Mouse (Mus musculus) hindbrain, embryonic 14.5 days (tissue): ENCODE measurements around the gene Acan. TPM values are rescaled to one million over a fixed set of nuclear protein-coding genes. Genes with fewer than 3 reads are reported as not detected.

ENCODE experiments used
- ATAC-seq: fragments of 200-750 bp; cut with Nextera tagmentation; 2 replicates; pipeline ENCODE4 v1.8.0; 2017; ENCODE audit warnings: moderate number of reproducible peaks, mild to moderate bottlenecking, moderate TSS enrichment, moderate library complexity; ENCODE audit not compliant: low FRiP score
- DNase-seq: peaks from one replicate; pipeline ENCODE4 v3.0.0-alpha.2; 2015; ENCODE audit warnings: low spot score
- H3K27ac ChIP-seq: fragments of 300-500 bp; sonication (generic); 2 replicates; pipeline ENCODE4 v1.5.1; 2014; ENCODE audit warnings: mild to moderate bottlenecking, moderate library complexity
- H3K27me3 ChIP-seq: fragments of 300-500 bp; sonication (generic); 2 replicates; pipeline ENCODE4 v1.6.1; 2014; ENCODE audit warnings: mild to moderate bottlenecking, low read length, mixed read lengths; ENCODE audit not compliant: control insufficient read depth, insufficient read depth
- H3K36me3 ChIP-seq: fragments of 300-500 bp; sonication (generic); replicated peaks from 2 replicates; pipeline ENCODE4 v1.6.1; 2014; ENCODE audit not compliant: control insufficient read depth, insufficient read depth
- H3K4me1 ChIP-seq: fragments of 300-500 bp; sonication (generic); replicated peaks from 2 replicates; pipeline ENCODE4 v1.6.1; 2014; ENCODE audit warnings: antibody characterized with exemption, low read length, mixed read lengths; ENCODE audit not compliant: control insufficient read depth, insufficient read depth
- H3K4me2 ChIP-seq: fragments of 300-500 bp; sonication (generic); replicated peaks from 2 replicates; pipeline ENCODE4 v1.6.1; 2014; ENCODE audit warnings: mild to moderate bottlenecking, moderate library complexity
- H3K4me3 ChIP-seq: fragments of 300-500 bp; sonication (generic); replicated peaks from 2 replicates; pipeline ENCODE4 v1.5.1; 2014; ENCODE audit warnings: mild to moderate bottlenecking, low read length
- H3K9ac ChIP-seq: fragments of 300-500 bp; sonication (generic); 2 replicates; pipeline ENCODE4 v1.6.1; 2014
- H3K9me3 ChIP-seq: fragments of 300-500 bp; sonication (generic); 2 replicates; pipeline ENCODE4 v1.6.1; 2016; ENCODE audit warnings: low read length; ENCODE audit not compliant: control insufficient read depth
- WGBS: fragments of 180-500 bp; shearing (Covaris S2); extraction: QIAGEN DNeasy Blood & Tissue Kit; methylation state at CpG from one replicate; pipeline ENCODE4 v1.1.7; 2014; 5-methylcytosine and 5-hydroxymethylcytosine counted together
- polyA plus RNA-seq: library from polyadenylated mRNA; unstranded; fragments of >200 nt; fragmentation: Nextera tagmentation; extraction: Ambion mirVana; gene quantifications from 2 replicates; pipeline ENCODE4 v1.2.1, GENCODE M21; 2014

Gene Acan
- 0.09 and 0.23 TPM in 2 replicates for polyA plus RNA-seq

DNA sequence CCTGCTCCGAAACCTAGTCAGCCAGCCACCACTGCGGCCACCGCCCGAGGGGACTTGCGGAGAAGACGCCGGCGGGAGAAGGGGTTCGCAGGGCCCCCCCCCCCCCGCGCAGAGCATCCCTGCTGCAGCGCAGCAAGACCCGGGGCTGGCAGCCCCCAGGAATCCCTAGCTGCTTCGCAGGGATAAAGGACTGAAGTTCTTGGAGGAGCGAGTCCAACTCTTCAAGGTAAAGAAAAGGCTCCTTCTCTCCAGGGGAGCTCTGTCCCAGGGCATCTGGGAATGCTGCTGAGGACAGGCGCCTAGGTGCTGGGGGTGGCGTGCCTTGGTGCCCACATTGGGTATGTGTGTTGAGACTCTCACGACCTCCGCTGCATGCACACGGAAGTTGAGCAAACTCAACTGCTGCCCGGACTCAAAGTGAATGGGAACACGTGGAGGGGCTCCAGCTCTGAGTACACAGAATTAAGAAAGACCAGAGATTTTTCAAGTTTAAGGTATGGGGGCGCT is at the start of gene Acan:
Acan (plus strand) TSS at position 101 of the 507 bp plus-strand sequence.
- no peak within 1 kb of the TSS for H3K27ac ChIP-seq
- no peak for ATAC-seq
- peaks cover 54% of the 10 kb centered on the region for H3K27me3 ChIP-seq
- H3K4me3 ChIP-seq: peak within 1 kb of the TSS; percentile 48
- WGBS: under 1% methylated on average over 22 of the region's 23 CpGs
- H3K4me2 ChIP-seq: peak within 1 kb of the TSS; percentile 94
- peaks cover 9% of the 10 kb centered on the region; the same call in 1 of the 2 replicates for H3K4me1 ChIP-seq
- H3K36me3 ChIP-seq: no peaks in the 10 kb centered on the region
- H3K9ac ChIP-seq: peak within 1 kb of the TSS; percentile 54
- no peak for DNase-seq
- H3K9me3 ChIP-seq: no peaks in the 10 kb centered on the region

DNA sequence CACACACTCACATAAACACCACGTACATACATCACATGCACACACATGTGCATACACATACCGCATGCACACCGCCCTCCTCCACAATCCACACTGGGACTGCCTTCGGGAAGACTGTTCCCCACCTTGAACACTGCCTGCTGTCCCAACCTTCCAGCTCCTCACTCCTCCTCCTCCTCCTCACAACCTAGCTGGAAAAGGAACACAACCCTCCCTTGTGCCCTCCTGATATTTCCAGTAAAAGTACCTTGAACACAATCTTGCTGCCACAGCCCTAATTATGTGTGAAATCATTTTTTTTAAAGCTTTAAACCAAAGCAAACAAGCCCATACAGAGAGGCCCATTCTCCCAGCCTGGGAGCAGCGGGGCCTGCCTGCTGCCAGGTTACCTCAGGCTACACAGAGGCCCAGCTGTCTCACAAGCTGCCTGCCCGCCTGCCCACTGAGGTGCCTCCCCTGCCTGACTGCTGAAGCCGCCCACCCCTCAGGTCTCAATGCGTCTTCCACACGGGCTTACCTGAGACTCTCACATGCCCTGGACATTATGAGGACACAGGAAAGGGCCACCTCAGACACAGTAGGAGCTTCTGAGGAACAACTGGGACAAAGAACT is 31.9 kb upstream of the Acan start:
- Histone ChIP-seq H3K9me3 (no peaks in the 10 kb centered on the region), H3K27ac (no peak overlapping the region), H3K4me1 (no peaks in the 10 kb centered on the region), H3K4me3 (no peak overlapping the region), H3K9ac (no peak overlapping the region), H3K27me3 (no peaks in the 10 kb centered on the region), H3K4me2 (no peak overlapping the region), H3K36me3 (no peaks in the 10 kb centered on the region)
- ATAC-seq: no peak
- WGBS: 70% methylated on average over 9 of the region's 9 CpGs
- no peak for DNase-seq

DNA sequence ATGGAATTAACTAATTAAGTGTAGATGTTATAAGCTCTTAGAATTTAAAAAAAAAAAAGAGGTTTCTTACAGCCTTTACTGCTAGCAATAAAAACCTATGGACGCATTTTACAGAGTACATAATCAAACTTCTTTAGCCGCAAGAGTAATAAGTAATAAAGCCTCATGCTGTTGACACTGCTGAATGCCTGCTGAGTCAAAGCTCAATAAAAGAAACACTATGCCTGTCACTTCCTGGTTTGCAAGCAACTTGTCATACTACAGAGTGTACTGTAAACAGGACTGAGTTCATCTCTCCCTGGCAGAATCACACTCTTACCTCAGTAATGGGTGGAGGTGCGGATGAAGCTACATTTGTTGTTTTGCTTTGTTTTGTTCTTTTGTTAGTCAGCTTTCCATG is 24.1 kb upstream of the Acan start:
- Histone ChIP-seq H3K4me2 (no peak overlapping the region), H3K4me1 (no peaks in the 10 kb centered on the region), H3K36me3 (no peaks in the 10 kb centered on the region), H3K4me3 (no peak overlapping the region), H3K27ac (no peak overlapping the region), H3K9me3 (0 out of 2 replicates have a peak, but pooled peaks cover 8% of the 10 kb centered on the region), H3K9ac (no peak overlapping the region), H3K27me3 (no peaks in the 10 kb centered on the region)
- DNase-seq (no peak), ATAC-seq (no peak)
- WGBS: 95% methylated on average over 3 of the region's 3 CpGs

DNA sequence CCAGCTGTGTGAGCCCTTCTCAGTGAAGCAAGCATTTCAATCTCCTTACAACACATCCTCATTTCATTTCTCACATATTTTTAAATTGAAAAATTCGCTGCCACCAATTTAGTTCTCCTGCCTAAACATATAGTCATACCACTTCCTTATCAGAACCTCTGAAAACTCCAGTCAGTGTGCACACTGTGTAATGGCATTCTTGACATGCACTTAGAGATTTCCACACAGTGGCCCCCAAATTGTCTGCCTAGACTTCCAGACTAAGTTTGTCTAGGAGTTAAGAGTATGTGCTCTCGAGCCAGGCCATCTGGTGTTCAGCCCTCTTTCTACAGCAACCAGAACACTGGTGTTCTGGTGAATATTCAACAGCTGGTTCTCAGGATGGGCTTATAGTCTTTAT is 19.5 kb upstream of the Acan start:
- Histone ChIP-seq H3K9ac (no peak overlapping the region), H3K27ac (no peak overlapping the region), H3K36me3 (no peaks in the 10 kb centered on the region), H3K9me3 (0 out of 2 replicates have a peak, but pooled peaks cover 8% of the 10 kb centered on the region), H3K4me1 (no peaks in the 10 kb centered on the region), H3K4me2 (no peak overlapping the region), H3K27me3 (no peaks in the 10 kb centered on the region), H3K4me3 (no peak overlapping the region)
- DNase-seq (no peak), ATAC-seq (no peak)
- 79% methylated on average over 2 of the region's 2 CpGs for WGBS

DNA sequence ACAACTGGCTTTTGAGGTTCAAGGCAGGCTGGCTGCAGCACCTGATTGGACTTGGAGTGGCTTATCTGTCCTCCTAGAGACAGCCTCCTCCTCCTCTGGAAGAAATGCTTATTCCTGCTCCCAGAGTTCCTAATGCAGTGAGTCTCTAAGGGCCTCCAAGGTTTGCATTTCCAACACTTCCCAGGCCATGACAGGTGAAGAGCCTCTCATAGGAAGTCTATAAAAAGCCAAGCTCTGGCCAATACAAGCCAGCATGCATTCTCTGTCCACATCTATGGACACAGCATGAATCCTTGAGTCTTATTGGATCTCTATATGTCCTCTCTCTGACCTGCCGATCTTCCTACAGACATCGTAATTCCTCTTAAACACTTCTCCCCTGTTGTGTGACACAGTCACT is 18.8 kb upstream of the Acan start:
- Histone ChIP-seq H3K27me3 (no peaks in the 10 kb centered on the region), H3K4me3 (no peak overlapping the region), H3K9ac (no peak overlapping the region), H3K27ac (no peak overlapping the region), H3K36me3 (no peaks in the 10 kb centered on the region), H3K4me2 (no peak overlapping the region), H3K9me3 (peaks cover 9% of the 10 kb centered on the region), H3K4me1 (no peaks in the 10 kb centered on the region)
- DNase-seq (no peak), ATAC-seq (no peak)
- 92% methylated on average over 2 of the region's 2 CpGs for WGBS

DNA sequence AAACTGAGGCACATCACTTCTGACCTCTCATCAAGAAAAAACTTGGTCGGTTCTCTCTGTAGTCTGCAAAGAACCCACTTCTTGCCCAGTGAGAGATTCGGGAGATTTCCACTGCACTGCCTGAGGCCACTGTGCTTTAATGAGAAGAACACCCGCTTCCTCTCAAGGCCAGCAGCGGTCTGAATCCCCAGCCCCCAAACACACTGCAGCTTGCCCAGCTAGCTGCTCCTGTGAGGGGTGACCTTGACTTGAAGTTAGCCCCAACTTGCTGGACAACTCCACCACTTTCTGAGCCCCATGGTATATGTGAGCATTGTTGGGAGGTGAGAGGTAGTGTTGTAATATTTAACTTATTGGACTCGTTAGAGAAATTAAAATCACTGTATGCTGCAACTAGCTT is 1.2 kb upstream of the Acan start:
- peaks cover 9% of the 10 kb centered on the region; the same call in 1 of the 2 replicates for H3K4me1 ChIP-seq
- ATAC-seq: no peak
- 21% methylated on average over 5 of the region's 5 CpGs for whole genome bisulfite sequencing
- peak overlapping the region; percentile 94 for H3K4me2 ChIP-seq
- peaks cover 54% of the 10 kb centered on the region for H3K27me3 ChIP-seq
- no peak overlapping the region for H3K27ac ChIP-seq
- no peaks in the 10 kb centered on the region for H3K36me3 ChIP-seq
- H3K4me3 ChIP-seq: no peak overlapping the region
- no peak for DNase-seq
- no peaks in the 10 kb centered on the region for H3K9me3 ChIP-seq
- no peak overlapping the region for H3K9ac ChIP-seq

DNA sequence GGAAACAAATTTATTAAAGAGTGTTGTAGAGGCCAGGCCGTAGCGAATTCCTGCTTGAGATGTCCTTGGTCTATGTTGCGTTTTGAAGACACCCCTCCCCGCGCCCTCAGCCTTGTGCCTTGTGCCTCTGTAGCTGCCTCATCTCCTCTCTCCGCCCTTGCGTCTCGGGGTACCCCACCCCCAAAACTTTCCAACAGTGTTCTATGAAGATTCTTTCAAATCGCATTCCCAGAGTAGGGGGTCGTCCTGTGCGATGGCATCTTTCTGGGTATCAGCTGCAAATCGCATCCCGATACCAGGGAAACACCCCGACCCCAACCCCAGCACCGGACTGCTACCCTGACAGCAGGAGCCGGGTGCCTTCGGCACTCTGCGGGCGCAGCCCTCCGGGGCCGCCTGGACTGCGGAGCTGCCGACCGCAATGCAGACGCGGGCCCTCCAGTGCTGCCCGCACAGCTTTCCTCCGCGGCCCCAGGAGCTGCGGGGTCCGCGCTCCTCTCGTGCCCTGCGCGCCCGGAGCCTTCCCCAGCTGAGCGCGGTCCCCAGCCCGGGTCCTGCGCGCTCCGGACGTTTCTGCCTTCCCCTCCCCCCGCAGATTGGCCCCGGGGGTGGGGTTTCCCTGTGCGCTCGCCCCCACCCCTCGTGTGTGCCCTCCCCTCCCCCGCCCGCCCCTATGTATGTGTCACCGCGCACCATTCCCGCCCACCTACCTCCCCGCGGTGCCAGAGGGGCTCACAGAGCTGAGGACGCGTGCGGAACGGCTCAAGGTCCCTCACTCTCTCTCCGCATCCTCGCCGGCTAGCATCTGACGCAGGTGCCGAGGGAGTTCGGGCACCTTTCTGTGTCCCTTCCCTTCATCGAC is 531 bp upstream of the Acan start:
- peak overlapping the region; percentile 94 for H3K4me2 ChIP-seq
- 2% methylated on average over 63 of the region's 66 CpGs for WGBS
- peaks cover 54% of the 10 kb centered on the region for H3K27me3 ChIP-seq
- no peak for DNase-seq
- H3K9ac ChIP-seq: peak overlapping the region; percentile 54
- H3K9me3 ChIP-seq: no peaks in the 10 kb centered on the region
- no peaks in the 10 kb centered on the region for H3K36me3 ChIP-seq
- peaks cover 9% of the 10 kb centered on the region; the same call in 1 of the 2 replicates for H3K4me1 ChIP-seq
- ATAC-seq: peak; percentile 48; the same call in 1 of the 2 replicates
- H3K4me3 ChIP-seq: peak overlapping the region; percentile 48
- no peak overlapping the region for H3K27ac ChIP-seq

DNA sequence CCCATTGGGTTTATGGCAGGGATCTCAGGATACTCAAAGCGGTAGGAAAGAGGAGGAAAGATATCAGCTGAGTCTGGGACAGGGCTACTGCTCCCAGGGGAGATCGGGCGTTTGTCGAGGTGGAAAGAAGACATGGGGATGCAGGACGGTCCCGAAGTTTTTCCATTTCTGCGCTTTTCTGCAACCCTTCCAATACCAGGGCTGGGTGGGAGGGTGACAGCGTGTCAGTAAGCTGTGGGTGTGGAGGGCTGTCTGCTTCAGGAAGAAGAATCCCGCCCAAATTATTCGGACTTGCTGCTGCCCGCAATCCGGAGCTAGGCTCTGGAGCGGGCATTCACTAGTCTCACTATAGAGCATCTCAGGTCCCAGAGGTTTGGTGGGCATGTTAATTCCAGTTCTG is 828 bp downstream of the Acan start:
- peaks cover 54% of the 10 kb centered on the region for H3K27me3 ChIP-seq

DNA sequence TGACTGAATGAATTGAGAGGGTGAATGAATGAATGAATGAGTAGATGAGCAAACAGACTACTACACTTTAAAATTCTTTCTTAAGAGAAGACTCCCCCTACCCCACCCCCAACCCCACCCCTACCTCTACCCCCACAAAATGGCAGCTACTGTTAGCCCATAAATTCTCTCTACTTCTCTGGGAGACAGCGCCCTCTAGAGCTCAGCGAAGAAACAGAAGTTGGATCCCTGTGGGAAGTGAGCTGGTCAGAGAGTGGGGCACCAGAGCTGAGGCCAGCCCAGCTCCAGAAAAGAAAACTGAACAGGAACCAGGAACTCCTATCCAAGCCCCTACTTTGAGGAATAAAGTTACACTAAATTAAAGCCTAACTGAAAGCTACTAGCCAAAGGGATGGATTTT is 5.3 kb downstream of the Acan start:
- Histone ChIP-seq H3K9me3 (no peaks in the 10 kb centered on the region), H3K9ac (no peak overlapping the region), H3K4me3 (no peak overlapping the region), H3K27me3 (peaks cover 27% of the 10 kb centered on the region), H3K27ac (no peak overlapping the region), H3K36me3 (no peaks in the 10 kb centered on the region), H3K4me2 (no peak overlapping the region), H3K4me1 (peaks cover under 1% of the 10 kb centered on the region; the same call in 1 of the 2 replicates)
- no peak for ATAC-seq
- no peak for DNase-seq
- WGBS: 30% methylated on average over 2 of the region's 2 CpGs

More for the DNA sequence above, 828 bp downstream of the Acan start:
- Histone ChIP-seq H3K9ac (no peak overlapping the region), H3K4me2 (no peak overlapping the region), H3K9me3 (no peaks in the 10 kb centered on the region), H3K4me3 (no peak overlapping the region), H3K27ac (no peak overlapping the region), H3K4me1 (peaks cover 9% of the 10 kb centered on the region; the same call in 1 of the 2 replicates), H3K36me3 (no peaks in the 10 kb centered on the region)
- WGBS: 9% methylated on average over 13 of the region's 13 CpGs
- DNase-seq (no peak), ATAC-seq (no peak)
